Mouse (Mus musculus) hindbrain, postnatal 0 days (tissue): ENCODE data around the gene Nvl. TPM values are rescaled to one million over a fixed set of nuclear protein-coding genes. Genes with fewer than 3 reads are reported as not detected.

Experiments
- ATAC-seq: fragments of 200-750 bp; cut with Nextera tagmentation; 2 replicates; pipeline ENCODE4 v1.8.0; 2017; ENCODE audit warnings: mild to moderate bottlenecking, moderate TSS enrichment, moderate library complexity
- DNase-seq: peaks from one replicate; pipeline ENCODE4 v3.0.0-alpha.2; 2015; ENCODE audit warnings: low spot score
- H3K27ac ChIP-seq: fragments of 300-500 bp; sonication (generic); 2 replicates; pipeline ENCODE4 v1.5.1; 2014; ENCODE audit warnings: mild to moderate bottlenecking
- H3K27me3 ChIP-seq: fragments of 300-500 bp; sonication (generic); 2 replicates; pipeline ENCODE4 v1.6.1; 2014; ENCODE audit warnings: low read length, mixed read lengths; ENCODE audit not compliant: insufficient read depth
- H3K36me3 ChIP-seq: fragments of 300-500 bp; sonication (generic); 2 replicates; pipeline ENCODE4 v1.6.1; 2014; ENCODE audit warnings: low read length, mixed read lengths; ENCODE audit not compliant: insufficient read depth
- H3K4me1 ChIP-seq: fragments of 300-500 bp; sonication (generic); 2 replicates; pipeline ENCODE4 v1.6.1; 2014; ENCODE audit warnings: antibody characterized with exemption, low read length, mixed read lengths; ENCODE audit not compliant: insufficient read depth
- H3K4me2 ChIP-seq: fragments of 300-500 bp; sonication (generic); 2 replicates; pipeline ENCODE4 v1.6.1; 2014; ENCODE audit warnings: low read depth, mild to moderate bottlenecking, low read length, moderate library complexity, mixed read lengths
- H3K4me3 ChIP-seq: fragments of 300-500 bp; sonication (generic); 2 replicates; pipeline ENCODE4 v1.5.1; 2014; ENCODE audit warnings: low read length
- H3K9ac ChIP-seq: fragments of 300-500 bp; sonication (generic); replicated peaks from 2 replicates; pipeline ENCODE4 v1.6.1; 2014; ENCODE audit warnings: mild to moderate bottlenecking, low read length, moderate library complexity, mixed read lengths
- H3K9me3 ChIP-seq: fragments of 300-500 bp; sonication (generic); 2 replicates; pipeline ENCODE4 v1.6.1; 2016; ENCODE audit warnings: low read length, mixed read lengths
- CTCF ChIP-seq: IDR thresholded peaks from 2 replicates; pipeline ENCODE4 v1.5.1; 2016; ENCODE audit warnings: antibody characterized with exemption, control low read depth, low read depth
- WGBS: fragments of 180-500 bp; shearing (Covaris S2); extraction: QIAGEN DNeasy Blood & Tissue Kit; methylation state at CpG from one replicate; pipeline ENCODE4 v1.1.7; 2014; 5-methylcytosine and 5-hydroxymethylcytosine counted together
- polyA plus RNA-seq: library from polyadenylated mRNA; unstranded; fragments of >200 nt; fragmentation: Nextera tagmentation; extraction: Ambion mirVana; gene quantifications from 2 replicates; pipeline ENCODE4 v1.2.1, GENCODE M21; 2015
- total RNA-seq: library from RNA; depleted of rRNA; stranded (reverse); fragments of >200 nt; gene quantifications from 2 replicates; pipeline ENCODE4 v1.2.3, GENCODE M21; 2014; rRNA removed

Gene Nvl
- total RNA-seq (18.5 and 24.7 TPM in 2 replicates), polyA plus RNA-seq (26.8 and 27.1 TPM in 2 replicates)

GRCm38 (mm10) chr1:181143950-181144836, at the start of gene Nvl, which contains the start of gene Cnih4:
Nvl (minus strand) TSS chr1:181144204.
Cnih4 (plus strand) TSS chr1:181144693.
- H3K4me1 ChIP-seq: no peaks in the 10 kb centered on the region
- no peaks in the 10 kb centered on the region for H3K9me3 ChIP-seq
- peak within 1 kb of the TSS; percentile 90 for H3K4me2 ChIP-seq
- DNase-seq (peak; percentile 98), ATAC-seq (peak; percentile 100)
- no peak for TF ChIP-seq CTCF
- H3K36me3 ChIP-seq: peaks cover 7% of the 10 kb centered on the region; the same call in 1 of the 2 replicates
- H3K27ac ChIP-seq: peak within 1 kb of the TSS; percentile 74
- H3K27me3 ChIP-seq: no peaks in the 10 kb centered on the region
- WGBS: under 1% methylated on average over 52 of the region's 52 CpGs
- H3K9ac ChIP-seq: peak within 1 kb of the TSS; percentile 75
- H3K4me3 ChIP-seq: peak within 1 kb of the TSS; percentile 83

- DNase-seq (no peak), ATAC-seq (no peak)
- H3K36me3 ChIP-seq: peaks cover 51% of the 10 kb centered on the region
Observed at GRCm38 (mm10) chr1:181188925-181189324, 44.9 kb upstream of the Nvl start.

GRCm38 (mm10) chr1:181170210-181170609, 26.2 kb upstream of the Nvl start:
- ATAC-seq: no peak
- H3K4me2 ChIP-seq: no peak overlapping the region
- no peak for TF ChIP-seq CTCF
- no peak overlapping the region for H3K9ac ChIP-seq
- H3K36me3 ChIP-seq: peaks cover 31% of the 10 kb centered on the region; the same call in 1 of the 2 replicates
- H3K4me1 ChIP-seq: no peaks in the 10 kb centered on the region
- no peak overlapping the region for H3K4me3 ChIP-seq
- DNase-seq: no peak
- 90% methylated on average over 8 of the region's 8 CpGs for WGBS
- H3K27me3 ChIP-seq: no peaks in the 10 kb centered on the region
- no peak overlapping the region for H3K27ac ChIP-seq
- H3K9me3 ChIP-seq: no peaks in the 10 kb centered on the region

More at GRCm38 (mm10) chr1:181188925-181189324, 44.9 kb upstream of the Nvl start:
- Histone ChIP-seq H3K9me3 (no peaks in the 10 kb centered on the region), H3K4me3 (no peak overlapping the region), H3K27me3 (no peaks in the 10 kb centered on the region), H3K9ac (no peak overlapping the region), H3K4me2 (no peak overlapping the region), H3K27ac (no peak overlapping the region), H3K4me1 (no peaks in the 10 kb centered on the region)
- WGBS: 97% methylated on average over 4 of the region's 4 CpGs
- no peak for TF ChIP-seq CTCF

GRCm38 (mm10) chr1:181168377-181168776, 24.4 kb upstream of the Nvl start:
- ATAC-seq: no peak
- no peak for DNase-seq
- no peaks in the 10 kb centered on the region for H3K27me3 ChIP-seq
- H3K9me3 ChIP-seq: no peaks in the 10 kb centered on the region
- H3K36me3 ChIP-seq: peaks cover 37% of the 10 kb centered on the region; the same call in 1 of the 2 replicates
- no peak for TF ChIP-seq CTCF
- no peak overlapping the region for H3K4me3 ChIP-seq
- no peak overlapping the region for H3K27ac ChIP-seq
- no peak overlapping the region for H3K9ac ChIP-seq
- no peaks in the 10 kb centered on the region for H3K4me1 ChIP-seq
- no peak overlapping the region for H3K4me2 ChIP-seq
- 85% methylated on average over 3 of the region's 3 CpGs for WGBS

- no peak overlapping the region for H3K27ac ChIP-seq
- no peak overlapping the region for H3K4me2 ChIP-seq
- no peak overlapping the region for H3K9ac ChIP-seq
- DNase-seq (no peak), ATAC-seq (no peak)
- 81% methylated on average over 2 of the region's 2 CpGs for WGBS
- H3K27me3 ChIP-seq: no peaks in the 10 kb centered on the region
- H3K4me1 ChIP-seq: no peaks in the 10 kb centered on the region
- H3K36me3 ChIP-seq: peaks cover 43% of the 10 kb centered on the region; the same call in 1 of the 2 replicates
- no peaks in the 10 kb centered on the region for H3K9me3 ChIP-seq
- H3K4me3 ChIP-seq: no peak overlapping the region
- no peak for TF ChIP-seq CTCF
Observed at GRCm38 (mm10) chr1:181167816-181168215, 23.8 kb upstream of the Nvl start.

GRCm38 (mm10) chr1:181151541-181151940, 7.5 kb upstream of the Nvl start:
- Histone ChIP-seq H3K36me3 (no peaks in the 10 kb centered on the region), H3K4me3 (peak overlapping the region; percentile 99), H3K27ac (no peak overlapping the region), H3K9me3 (no peaks in the 10 kb centered on the region), H3K4me1 (0 out of 2 replicates have a peak, but pooled peaks cover 10% of the 10 kb centered on the region), H3K27me3 (no peaks in the 10 kb centered on the region), H3K4me2 (peak overlapping the region; percentile 61), H3K9ac (peak overlapping the region; percentile 89)
- 35% methylated on average over 5 of the region's 5 CpGs for whole genome bisulfite sequencing
- ATAC-seq: 0 out of 2 replicates have a peak, but pooled peaks have one; percentile 48
- no peak for DNase-seq
- no peak for TF ChIP-seq CTCF
